Mouse (Mus musculus): ENCODE measurements around the gene Fam160b1. TPM values are rescaled to one million over a fixed set of nuclear protein-coding genes. Genes with fewer than 3 reads are reported as not detected.

The Fam160b1 gene
- polyA plus RNA-seq, 1 experiment from 2014 or later, result 14.3 TPM

DNA sequence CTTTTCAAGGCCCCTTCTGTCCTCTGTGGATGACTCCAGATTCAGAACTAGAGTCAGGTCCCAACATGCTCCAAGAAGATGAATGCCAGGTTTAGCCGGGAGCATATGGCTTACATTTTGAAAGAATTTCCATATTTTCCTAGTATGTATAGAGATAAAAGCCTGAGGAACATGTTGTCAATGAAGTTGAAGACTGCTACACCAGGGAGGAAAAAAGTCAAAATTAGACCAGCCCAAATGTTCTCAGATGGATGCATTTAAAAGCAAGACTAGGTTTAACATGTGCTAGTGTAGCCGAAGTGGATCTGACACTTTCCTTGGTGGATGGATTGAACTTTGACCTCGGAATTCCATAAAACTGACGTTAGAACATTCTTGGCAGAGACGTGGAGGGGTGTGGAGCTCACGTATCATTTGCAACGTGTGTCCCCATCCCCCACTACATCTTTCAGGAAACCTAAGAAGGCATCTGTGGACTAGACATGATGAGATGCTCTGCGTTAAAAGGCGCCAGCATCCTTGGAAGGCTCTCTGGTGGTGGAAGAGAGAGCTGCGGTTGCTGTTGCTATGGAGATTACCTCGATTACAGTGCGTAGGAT, 8.0 kb upstream of the Fam160b1 start:
- Histone ChIP-seq H3K9ac (no peak overlapping the region), H3K4me1 (peaks cover 15% of the 10 kb centered on the region), H3K9me3 (no peaks in the 10 kb centered on the region), H3K27me3 (replicated peaks) (no peaks in the 10 kb centered on the region), H3K27ac (no peak overlapping the region), H3K36me3 (no peaks in the 10 kb centered on the region), H3K4me2 (no peak overlapping the region), H3K4me3 (replicated peaks) (no peak overlapping the region)
- no peak for ATAC-seq (ENCODE audit: insufficient read depth, low FRiP score, low read depth)
- 66% methylated on average over 12 of the region's 12 CpGs for WGBS

DNA sequence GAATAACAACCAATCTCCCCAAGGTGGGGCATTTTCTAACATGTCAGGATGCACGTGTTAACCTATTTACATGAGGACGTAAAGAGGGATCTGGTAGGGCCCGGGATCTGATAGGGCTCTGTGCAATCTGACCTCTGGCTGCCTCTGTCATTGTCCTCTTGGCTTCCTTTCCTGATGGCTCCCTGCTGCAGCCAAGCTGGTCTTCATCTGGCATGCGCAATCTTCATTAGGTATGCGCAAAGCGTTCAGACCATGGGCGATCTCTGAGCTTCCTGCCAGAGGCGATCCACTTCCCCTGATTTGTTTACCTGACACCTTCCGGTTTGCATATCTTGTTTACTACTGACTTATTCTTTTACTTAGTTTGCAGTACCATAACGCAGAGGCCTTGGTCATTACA, 7.3 kb upstream of the Fam160b1 start:
- H3K4me1 ChIP-seq, result peaks cover 15% of the 10 kb centered on the region
- H3K27ac ChIP-seq, result no peak overlapping the region
- H3K9me3 ChIP-seq, result no peaks in the 10 kb centered on the region
- H3K4me3 ChIP-seq (replicated peaks), result no peak overlapping the region
- 84% methylated on average over 10 of the region's 10 CpGs for WGBS
- no peak overlapping the region for H3K4me2 ChIP-seq
- H3K9ac ChIP-seq, result no peak overlapping the region
- H3K27me3 ChIP-seq (replicated peaks), result no peaks in the 10 kb centered on the region
- H3K36me3 ChIP-seq, result no peaks in the 10 kb centered on the region
- ATAC-seq (ENCODE audit: insufficient read depth, low FRiP score, low read depth), result no peak

- Histone ChIP-seq H3K36me3 (no peaks in the 10 kb centered on the region), H3K4me2 (no peak overlapping the region), H3K27ac (no peak overlapping the region), H3K4me1 (peaks cover 23% of the 10 kb centered on the region), H3K9ac (no peak overlapping the region), H3K9me3 (no peaks in the 10 kb centered on the region), H3K4me3 (replicated peaks) (no peak overlapping the region), H3K27me3 (replicated peaks) (no peaks in the 10 kb centered on the region)
- 93% methylated on average over 11 of the region's 11 CpGs for WGBS
- no peak for ATAC-seq (ENCODE audit: insufficient read depth, low FRiP score, low read depth)
These were observed 6.4 kb upstream of the Fam160b1 start for GRCm38 (mm10) chr19:57354050-57354449.

DNA sequence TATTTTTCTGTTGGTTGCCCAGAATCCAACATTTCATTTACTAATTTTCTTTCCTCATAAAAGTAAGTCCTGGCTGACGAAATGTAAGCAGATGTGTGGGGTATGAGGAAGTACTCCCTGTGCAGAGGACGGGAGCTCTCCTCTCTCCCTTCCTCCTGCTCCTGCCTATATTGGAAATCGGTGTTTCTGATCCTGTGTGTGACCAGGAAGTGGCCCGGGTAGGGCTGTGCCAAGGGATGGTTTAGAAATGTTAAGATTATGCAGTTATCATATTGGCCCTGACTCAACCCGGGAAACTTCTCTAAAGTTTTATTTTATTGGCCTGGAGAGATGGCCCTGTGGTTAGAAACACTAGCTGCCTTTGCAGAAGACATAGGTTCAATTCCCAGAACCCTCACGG, 5.8 kb upstream of the Fam160b1 start:
- Histone ChIP-seq H3K9ac (no peak overlapping the region), H3K27ac (peak overlapping the region; percentile 73; the same call in 1 of the 2 replicates), H3K27me3 (replicated peaks) (no peaks in the 10 kb centered on the region), H3K36me3 (no peaks in the 10 kb centered on the region), H3K4me1 (peaks cover 23% of the 10 kb centered on the region), H3K4me2 (no peak overlapping the region), H3K9me3 (no peaks in the 10 kb centered on the region), H3K4me3 (replicated peaks) (no peak overlapping the region)
- no peak for ATAC-seq (ENCODE audit: insufficient read depth, low FRiP score, low read depth)
- WGBS, result 73% methylated on average over 6 of the region's 6 CpGs

DNA sequence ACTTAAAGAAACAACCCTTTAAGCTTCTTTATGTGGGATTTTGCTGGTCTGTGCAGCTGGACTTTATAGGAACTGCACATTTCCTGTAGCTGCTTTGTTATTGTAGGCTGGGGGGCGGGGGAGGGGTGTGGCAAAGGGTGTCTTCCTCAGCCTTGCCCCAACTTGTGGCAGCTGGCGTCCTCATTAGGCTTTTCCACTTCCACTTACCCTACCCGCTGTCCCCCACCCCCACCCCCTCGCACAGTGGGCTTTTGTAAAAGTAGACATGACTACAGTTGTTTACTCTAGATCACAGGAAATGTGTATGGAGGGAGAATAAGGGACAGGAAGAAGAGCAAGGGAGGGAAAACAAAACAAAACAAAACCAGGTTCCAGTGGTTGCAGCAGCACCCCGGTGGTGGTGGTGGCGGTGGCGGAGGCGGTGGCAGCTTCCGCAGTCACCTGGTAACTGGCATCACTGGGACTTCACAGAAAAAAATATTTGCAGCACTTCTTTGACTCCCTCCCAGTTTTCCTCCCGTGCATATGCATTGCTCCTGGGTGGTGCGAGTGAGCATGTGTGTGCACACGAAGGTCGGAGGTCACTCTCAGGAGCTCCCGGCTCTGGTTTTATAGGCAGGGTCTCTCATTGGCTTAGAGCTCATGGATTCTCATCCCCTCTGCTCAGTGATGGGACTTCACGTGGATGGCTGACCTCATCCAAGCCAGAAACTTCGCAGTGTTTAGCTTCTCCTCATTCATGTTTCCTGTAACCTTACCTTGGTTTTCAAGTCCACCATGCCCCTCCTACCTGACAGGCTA, 4.8 kb upstream of the Fam160b1 start:
- no peak overlapping the region for H3K4me3 ChIP-seq (replicated peaks)

DNA sequence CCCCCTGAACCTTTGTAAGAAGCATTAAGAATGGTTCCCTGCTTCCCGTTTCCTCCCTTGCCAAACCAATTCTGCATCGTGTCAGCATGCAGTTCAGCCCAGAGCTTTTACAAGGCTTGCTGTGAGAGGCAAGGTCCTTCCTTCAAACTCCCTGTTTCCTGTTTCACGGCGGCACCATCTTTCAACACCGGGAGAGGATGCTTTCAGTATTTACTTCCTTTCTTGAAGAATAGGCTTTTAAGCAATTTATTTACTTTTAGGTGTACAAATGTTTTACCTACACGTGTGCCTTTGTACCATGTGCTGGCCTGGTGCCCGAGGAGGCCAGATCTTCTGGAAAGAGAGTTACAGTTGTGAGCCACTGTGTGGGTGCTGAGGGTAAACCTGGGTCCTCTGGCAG, 4.2 kb upstream of the Fam160b1 start:
- H3K9ac ChIP-seq, result no peak overlapping the region
- WGBS, result 40% methylated on average over 7 of the region's 7 CpGs

More for the DNA sequence above, 4.8 kb upstream of the Fam160b1 start:
- H3K4me1 ChIP-seq, result peaks cover 23% of the 10 kb centered on the region
- H3K36me3 ChIP-seq, result no peaks in the 10 kb centered on the region
- H3K9ac ChIP-seq, result no peak overlapping the region
- peak overlapping the region; percentile 73 for H3K27ac ChIP-seq
- H3K9me3 ChIP-seq, result no peaks in the 10 kb centered on the region
- 0 out of 2 replicates have a peak overlapping the region, but pooled peaks have one; percentile 13 for H3K4me2 ChIP-seq
- no peaks in the 10 kb centered on the region for H3K27me3 ChIP-seq (replicated peaks)
- no peak for ATAC-seq (ENCODE audit: insufficient read depth, low FRiP score, low read depth)
- WGBS, result 49% methylated on average over 16 of the region's 16 CpGs

DNA sequence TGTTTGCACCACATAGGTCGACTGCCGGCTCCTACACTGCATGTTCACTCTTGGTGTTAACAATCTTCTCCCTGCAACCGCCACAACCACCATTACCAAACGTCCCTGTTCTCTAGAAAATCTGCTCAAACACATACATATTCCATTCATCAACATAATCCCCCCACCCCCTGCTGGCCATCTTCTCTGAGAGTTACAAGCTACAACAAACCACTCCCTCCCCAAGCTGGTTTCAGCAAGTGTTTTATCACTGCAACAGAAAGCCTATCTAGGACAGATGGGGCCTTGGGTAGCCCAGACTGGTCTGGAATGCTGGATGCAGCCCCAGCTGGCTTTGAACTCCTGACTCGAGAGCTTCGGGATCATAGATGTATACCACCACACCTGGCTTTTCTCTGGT, 3.2 kb upstream of the Fam160b1 start:
- Histone ChIP-seq H3K27ac (no peak overlapping the region), H3K9ac (no peak overlapping the region), H3K36me3 (no peaks in the 10 kb centered on the region), H3K4me3 (replicated peaks) (no peak overlapping the region), H3K4me1 (peaks cover 23% of the 10 kb centered on the region), H3K4me2 (no peak overlapping the region), H3K27me3 (replicated peaks) (no peaks in the 10 kb centered on the region), H3K9me3 (no peaks in the 10 kb centered on the region)
- ATAC-seq (ENCODE audit: insufficient read depth, low FRiP score, low read depth), result no peak
- WGBS, result 84% methylated on average over 6 of the region's 6 CpGs

More for the DNA sequence above, 4.2 kb upstream of the Fam160b1 start:
- Histone ChIP-seq H3K27me3 (replicated peaks) (no peaks in the 10 kb centered on the region), H3K27ac (peak overlapping the region; percentile 73), H3K4me2 (0 out of 2 replicates have a peak overlapping the region, but pooled peaks have one; percentile 13), H3K4me1 (peaks cover 23% of the 10 kb centered on the region), H3K9me3 (no peaks in the 10 kb centered on the region), H3K36me3 (no peaks in the 10 kb centered on the region), H3K4me3 (replicated peaks) (no peak overlapping the region)
- ATAC-seq (ENCODE audit: insufficient read depth, low FRiP score, low read depth), result no peak

GRCm38 (mm10) chr19:57357811-57358210, 2.7 kb upstream of the Fam160b1 start:
- no peak overlapping the region for H3K4me3 ChIP-seq (replicated peaks)

DNA sequence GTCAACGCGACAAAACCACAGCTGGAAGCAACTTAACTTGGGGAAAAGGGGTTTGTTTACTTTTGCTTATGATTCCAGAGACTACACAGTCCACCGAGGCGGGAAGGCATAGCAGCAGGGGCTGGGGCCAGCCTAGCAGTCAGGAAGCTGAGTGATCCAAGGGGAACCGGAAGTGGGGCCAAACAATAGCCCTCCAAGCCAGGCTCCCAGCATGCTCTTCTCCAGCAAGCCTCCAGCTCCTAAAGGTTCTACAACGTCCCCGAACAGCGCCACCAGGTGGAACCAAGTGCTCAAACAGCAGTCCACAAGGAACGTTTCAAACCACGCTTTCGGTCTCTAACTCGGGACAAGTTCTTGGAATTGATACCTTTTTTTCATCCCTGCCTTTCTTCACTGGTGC, 2.2 kb upstream of the Fam160b1 start:
- Histone ChIP-seq H3K4me1 (peaks cover 33% of the 10 kb centered on the region), H3K4me3 (replicated peaks) (0 out of 2 replicates have a peak overlapping the region, but pooled peaks have one; percentile 1), H3K27ac (0 out of 2 replicates have a peak overlapping the region, but pooled peaks have one; percentile 23), H3K9ac (no peak overlapping the region), H3K27me3 (replicated peaks) (no peaks in the 10 kb centered on the region), H3K36me3 (no peaks in the 10 kb centered on the region), H3K9me3 (no peaks in the 10 kb centered on the region), H3K4me2 (peak overlapping the region; percentile 29)
- no peak for ATAC-seq (ENCODE audit: insufficient read depth, low FRiP score, low read depth)
- 50% methylated on average over 12 of the region's 12 CpGs for WGBS

More at GRCm38 (mm10) chr19:57357811-57358210, 2.7 kb upstream of the Fam160b1 start:
- Histone ChIP-seq H3K4me1 (peaks cover 28% of the 10 kb centered on the region), H3K9ac (no peak overlapping the region), H3K9me3 (no peaks in the 10 kb centered on the region), H3K27ac (peak overlapping the region; percentile 23), H3K27me3 (replicated peaks) (no peaks in the 10 kb centered on the region), H3K36me3 (no peaks in the 10 kb centered on the region), H3K4me2 (peak overlapping the region; percentile 29)
- 86% methylated on average over 5 of the region's 5 CpGs for WGBS
- no peak for ATAC-seq (ENCODE audit: insufficient read depth, low FRiP score, low read depth)

- 86% methylated on average over 20 of the region's 20 CpGs for WGBS
- Histone ChIP-seq H3K9ac (no peak overlapping the region), H3K4me3 (replicated peaks) (no peak overlapping the region), H3K36me3 (no peaks in the 10 kb centered on the region), H3K4me2 (peak overlapping the region; percentile 61), H3K4me1 (peaks cover 39% of the 10 kb centered on the region), H3K27me3 (replicated peaks) (no peaks in the 10 kb centered on the region), H3K27ac (0 out of 2 replicates have a peak overlapping the region, but pooled peaks have one; percentile 23), H3K9me3 (no peaks in the 10 kb centered on the region)
- no peak for ATAC-seq (ENCODE audit: insufficient read depth, low FRiP score, low read depth)
These were observed 1.5 kb upstream of the Fam160b1 start for GRCm38 (mm10) chr19:57358836-57359598.

GRCm38 (mm10) chr19:57359701-57360326, 666 bp upstream of the Fam160b1 start:
- Histone ChIP-seq H3K4me1 (peaks cover 47% of the 10 kb centered on the region), H3K27me3 (replicated peaks) (no peaks in the 10 kb centered on the region), H3K4me3 (replicated peaks) (peak overlapping the region; percentile 97), H3K9ac (no peak overlapping the region), H3K4me2 (peak overlapping the region; percentile 61), H3K27ac (peak overlapping the region; percentile 76), H3K36me3 (no peaks in the 10 kb centered on the region), H3K9me3 (no peaks in the 10 kb centered on the region)
- ATAC-seq (ENCODE audit: insufficient read depth, low FRiP score, low read depth), result no peak
- WGBS, result 36% methylated on average over 10 of the region's 10 CpGs
